Mouse (Mus musculus): ENCODE data around the gene Tnpo2. TPM values are rescaled to one million over a fixed set of nuclear protein-coding genes. Genes with fewer than 3 reads are reported as not detected.
A peak's percentile ranks its signal among the peaks of the same experiment; 100 is the strongest.

Tnpo2 gene
- total RNA-seq, 2 experiments from 2014 or later, result 76.4 to 88.2 TPM

- DNase-seq, result peak; percentile 97 to 98
Observed at GRCm38 (mm10) chr8:85026670-85027515, 9.8 kb upstream of the Tnpo2 start, which contains the start of gene Trir. Gene Trir, plus strand, starts transcription at chr8:85026823.

DNA sequence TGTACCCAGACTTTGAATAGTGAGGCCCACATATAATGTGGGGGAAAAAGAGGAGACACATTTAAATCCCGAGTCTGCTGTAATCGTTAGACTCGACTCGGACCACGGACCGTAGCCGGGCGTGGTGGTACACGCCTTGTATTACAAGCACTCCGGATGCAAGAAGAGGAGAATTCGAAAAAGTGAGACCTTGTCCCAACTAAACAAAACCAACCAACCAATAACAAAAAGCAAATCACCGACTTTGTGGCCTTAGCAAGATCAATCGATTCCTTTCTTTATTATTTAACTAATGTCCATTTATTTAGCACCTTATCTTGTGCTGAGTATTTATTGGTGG is 9.2 kb upstream of the Tnpo2 start:
- DNase-seq, result no peak

GRCm38 (mm10) chr8:85027922-85028321 is 8.8 kb upstream of the Tnpo2 start:
- no peak for DNase-seq

- DNase-seq, result no peak
Observed at GRCm38 (mm10) chr8:85029271-85029670, 7.4 kb upstream of the Tnpo2 start.

DNA sequence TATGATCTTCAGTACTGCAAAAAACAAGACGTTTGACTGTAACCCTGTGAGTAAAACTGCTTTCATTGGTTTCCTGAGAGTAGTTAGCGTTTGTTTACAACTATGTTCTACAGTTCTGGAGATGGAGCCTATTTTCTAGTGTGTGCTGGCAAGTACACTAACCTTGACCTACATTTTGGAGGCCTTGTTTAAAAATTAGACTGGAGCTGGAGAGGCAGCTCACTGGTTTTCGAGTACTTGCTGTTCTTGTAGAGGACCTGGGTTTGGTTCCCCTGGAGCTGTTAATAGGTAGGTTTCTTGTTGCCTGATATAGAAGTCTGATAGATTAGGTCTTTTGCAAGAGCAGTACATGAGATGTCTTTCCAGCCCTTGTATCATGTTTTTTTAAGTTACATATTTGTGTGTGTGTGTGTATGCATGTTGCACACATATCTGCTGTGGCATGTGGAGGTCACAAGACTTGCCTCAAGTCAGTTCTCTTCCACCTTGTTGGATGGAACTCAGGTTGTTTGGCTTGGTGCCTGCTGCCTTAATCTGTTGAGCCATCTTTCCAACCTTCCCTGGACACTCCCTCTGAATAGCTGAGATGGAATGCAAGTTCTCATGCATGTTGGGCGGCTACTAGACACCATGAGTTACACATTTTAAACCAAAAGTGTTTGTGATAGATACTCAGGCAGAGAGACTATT is 3.9 kb upstream of the Tnpo2 start:
- DNase-seq, result no peak

DNA sequence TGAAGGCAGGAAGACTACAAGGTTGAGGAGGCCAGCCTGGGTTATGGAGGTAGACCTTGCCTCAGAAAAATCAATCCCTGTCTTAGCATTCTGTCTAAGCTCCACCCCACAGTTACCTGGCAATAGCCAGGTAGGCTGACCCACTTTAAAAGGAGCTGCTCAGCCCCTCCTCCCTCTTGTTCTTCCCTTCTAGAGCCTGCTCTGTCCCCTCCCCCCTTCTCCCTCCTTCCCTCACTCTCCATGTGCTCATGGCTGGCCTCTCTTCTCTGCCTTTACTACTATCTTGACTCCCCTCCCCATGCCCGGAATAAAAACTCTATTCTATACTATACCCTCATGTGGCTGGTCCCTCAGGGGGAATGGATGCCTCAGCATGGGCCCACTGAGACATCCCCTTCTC is 2.8 kb upstream of the Tnpo2 start:
- DNase-seq, result no peak

DNA sequence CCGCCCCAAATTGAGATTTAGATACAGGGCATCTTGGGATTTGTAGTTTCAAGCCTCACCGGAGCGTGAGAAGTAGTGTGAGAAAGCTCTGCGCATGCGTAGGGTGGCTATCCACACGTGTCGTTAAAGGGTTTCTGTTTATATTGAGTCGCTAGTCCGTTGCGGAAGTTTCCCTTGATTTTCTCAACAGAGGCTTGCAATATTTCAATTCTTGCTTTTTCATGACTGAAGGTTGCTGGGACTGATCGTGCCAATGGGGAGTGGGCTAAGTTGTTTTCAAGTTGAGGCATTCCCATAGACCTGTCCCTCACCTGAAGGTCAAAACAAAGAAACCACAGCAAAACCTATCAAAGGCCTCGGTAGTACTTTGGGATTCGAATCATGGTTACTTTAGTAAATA is 2.0 kb upstream of the Tnpo2 start:
- peak; percentile 83 to 86 for DNase-seq

DNA sequence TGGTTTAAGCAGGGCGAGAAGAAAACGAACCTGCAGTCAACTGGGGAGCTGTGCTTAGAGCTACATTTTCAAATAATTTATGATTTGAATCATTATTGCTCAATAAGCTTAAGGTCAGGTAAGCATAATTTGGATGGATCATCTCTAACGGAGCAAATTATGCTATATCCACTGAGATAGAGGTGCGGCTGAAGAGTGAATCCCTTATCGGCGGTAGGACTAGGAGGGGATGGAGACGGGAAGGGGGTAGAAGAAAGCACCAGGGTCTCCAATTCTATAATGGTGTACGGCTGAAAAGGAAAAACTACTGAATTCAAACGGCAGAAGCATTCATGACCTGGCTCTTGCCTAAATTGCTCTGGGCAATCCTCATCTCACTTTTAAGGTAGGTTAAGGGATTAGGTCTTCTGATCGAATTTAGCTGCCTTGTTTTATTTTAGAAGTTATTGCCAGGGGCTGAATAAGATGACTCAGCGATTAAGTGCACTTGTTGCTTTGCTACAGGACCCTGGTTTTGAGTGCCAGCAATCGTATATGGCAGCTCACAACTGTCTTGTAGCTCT is 1.5 kb upstream of the Tnpo2 start:
- DNase-seq, result no peak

DNA sequence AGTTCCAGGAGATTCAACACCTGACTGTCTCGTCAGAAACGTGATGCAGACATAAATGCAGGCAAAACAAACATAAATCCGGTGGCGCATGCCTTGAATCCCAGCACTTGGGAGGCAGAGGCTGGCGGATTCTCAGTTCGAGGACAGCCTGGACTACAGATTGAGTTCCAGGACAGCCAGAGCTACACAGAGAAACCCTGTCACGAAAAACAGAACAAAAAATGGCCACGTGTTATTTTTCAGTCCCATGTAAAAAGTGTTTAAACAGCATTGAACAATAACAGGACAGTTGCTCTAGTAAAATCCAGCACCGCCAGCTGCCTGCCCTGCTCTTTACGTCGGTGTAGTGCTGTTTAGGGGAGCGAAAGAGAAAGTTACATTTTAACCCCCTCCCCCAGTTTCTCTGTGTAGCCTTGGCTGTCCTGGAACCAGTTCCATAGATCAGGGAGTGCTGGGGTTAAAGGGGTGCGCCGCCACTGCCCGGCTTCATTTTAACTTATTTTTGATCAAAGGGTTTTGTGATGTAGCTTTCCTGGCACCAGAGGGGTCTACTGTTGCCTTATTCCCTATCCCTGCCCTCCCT is 896 bp upstream of the Tnpo2 start:
- peak; percentile 31 to 35 for DNase-seq

DNA sequence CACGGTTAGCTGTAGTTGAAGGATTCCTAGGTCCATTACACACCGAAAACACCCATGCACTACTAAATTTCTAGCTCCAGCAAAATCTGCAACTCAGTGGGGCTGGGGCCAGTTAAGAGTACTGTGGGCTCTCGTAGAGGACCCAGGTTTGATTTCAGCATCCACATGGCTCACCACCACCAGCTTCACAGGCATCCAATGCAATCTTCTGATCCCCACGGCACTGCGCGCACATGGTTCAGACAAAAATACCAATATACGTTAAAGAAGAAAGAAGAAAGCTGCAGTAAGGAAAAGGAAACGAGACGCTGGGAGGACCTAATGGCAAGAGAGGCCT is 366 bp upstream of the Tnpo2 start:
- DNase-seq, result no peak

- DNase-seq, result no peak
Observed at GRCm38 (mm10) chr8:85037366-85037680, 608 bp downstream of the Tnpo2 start.

DNA sequence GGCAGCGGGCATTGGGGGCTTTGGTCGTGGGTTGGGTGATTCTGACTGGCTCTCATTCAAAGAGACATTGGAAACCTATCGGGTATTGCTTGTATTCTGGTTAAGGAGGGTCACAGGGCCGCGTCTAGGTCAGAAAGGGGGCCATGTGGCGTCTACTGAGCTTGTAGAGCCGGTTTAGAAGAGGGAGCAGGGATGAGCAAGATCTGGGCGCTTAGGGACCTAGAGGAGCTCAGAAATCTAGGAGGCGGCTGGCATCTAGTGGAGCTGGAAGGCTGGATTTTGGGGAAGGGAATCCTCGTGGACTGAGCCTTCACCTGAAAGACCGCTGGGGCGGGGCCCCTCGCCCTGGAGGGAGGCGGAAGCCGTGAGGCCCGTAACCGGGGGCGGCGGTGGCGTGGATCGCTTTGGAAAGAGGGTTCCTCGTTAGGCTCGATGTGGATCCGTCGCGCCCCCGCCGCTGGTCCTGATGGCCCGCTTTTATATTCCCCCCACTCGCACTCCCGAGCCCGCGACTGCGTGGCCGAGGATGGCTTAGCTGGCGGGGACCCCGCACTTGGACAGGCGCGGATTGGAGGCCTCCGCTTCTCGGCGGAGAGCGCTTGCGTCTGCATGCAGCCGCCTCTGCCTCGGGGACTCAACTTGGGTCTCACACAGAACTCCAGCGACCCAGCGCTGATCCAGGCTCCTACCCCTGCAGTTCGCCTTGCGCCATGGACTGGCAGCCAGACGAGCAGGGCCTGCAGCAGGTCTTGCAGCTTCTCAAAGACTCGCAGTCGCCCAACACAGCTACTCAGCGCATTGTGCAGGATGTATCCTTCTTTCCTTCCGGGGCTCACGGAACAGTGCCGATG is 1.2 kb downstream of the Tnpo2 start:
- peak; percentile 64 to 70 for DNase-seq

- DNase-seq, result no peak
Observed at GRCm38 (mm10) chr8:85043619-85044018, 6.9 kb downstream of the Tnpo2 start.

DNA sequence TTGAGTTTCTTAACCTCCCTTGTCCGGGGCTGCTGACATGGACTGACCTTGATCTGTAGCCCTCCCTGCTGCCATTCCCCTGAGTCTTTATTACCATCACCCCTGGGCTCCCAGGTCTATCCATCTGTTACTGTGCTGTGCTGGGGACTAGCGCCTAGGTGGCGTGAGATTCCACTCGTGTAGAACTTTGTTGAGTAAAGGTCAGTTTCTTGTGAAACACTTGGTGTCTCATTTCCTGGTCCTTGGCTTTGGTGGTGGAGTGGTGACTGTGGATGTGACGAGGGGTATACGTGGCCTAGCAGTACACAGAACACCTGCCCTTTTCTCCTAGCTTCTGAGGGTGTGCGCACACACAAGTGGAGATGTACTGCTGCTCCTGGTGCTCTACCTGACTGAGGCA is 20.7 kb downstream of the Tnpo2 start:
- peak in 1 of 2 experiments; percentile 36 for DNase-seq

DNA sequence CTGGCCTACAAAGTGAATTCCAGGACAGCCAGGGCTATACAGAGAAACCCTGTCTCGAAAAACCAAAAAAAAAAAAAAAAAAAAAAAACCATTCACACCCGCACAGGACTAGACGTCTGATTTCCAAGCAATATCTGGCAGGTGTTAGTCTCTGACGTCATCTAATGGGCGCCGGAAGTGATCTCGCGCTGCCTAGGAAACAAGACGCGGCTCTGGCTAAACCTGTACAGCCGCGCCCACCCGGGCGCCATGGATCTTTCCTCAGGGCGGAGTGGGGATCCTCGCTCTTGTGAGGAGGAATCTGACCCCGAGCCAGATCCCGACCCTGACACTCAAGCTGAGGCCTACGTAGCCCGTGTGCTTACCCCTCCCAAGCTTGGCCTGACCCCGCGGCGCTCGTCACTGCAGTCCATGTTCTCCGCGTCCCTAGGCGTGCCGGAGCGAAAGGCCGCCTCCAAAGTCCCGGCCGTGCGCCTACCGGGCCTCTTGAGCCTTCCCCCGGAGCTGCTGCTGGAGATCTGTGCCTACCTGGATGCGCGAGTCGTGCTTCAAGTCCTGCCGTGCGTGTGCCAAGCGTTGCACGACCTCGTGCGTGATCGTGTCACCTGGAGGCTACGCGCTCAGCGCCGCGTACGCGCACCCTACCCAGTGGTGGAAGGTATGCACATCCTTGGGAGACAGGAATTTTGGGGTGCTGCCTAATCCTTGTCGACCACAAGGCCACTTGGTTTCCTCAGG is 23.3 kb downstream of the Tnpo2 start, which contains the start of gene Fbxw9:
Gene Fbxw9 (plus strand): TSS at position 177 of the 738 bp plus-strand sequence.
- DNase-seq, result peak; percentile 89 to 91

- no peak for DNase-seq
Observed at GRCm38 (mm10) chr8:85062603-85063002, 25.9 kb downstream of the Tnpo2 start.

DNA sequence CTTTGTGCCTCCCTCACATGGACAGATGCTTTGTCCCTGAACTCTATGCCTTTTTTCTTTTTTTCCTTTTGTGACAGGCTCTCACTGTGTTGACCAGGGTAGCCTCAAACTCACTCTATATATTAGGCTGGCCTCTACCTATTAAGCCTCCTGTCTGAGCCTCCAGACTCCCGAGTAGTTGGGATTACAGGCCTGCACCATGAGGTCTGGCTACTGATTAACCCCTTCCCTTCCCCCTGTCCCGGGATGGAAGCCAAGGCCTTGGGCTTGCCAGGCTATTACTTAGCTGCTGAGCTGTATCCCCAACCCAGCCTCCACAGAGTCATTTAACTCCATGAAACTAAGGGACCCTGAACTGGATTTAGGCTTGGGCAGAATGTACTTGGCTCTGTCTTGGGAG is 28.5 kb downstream of the Tnpo2 start:
- DNase-seq, result no peak

GRCm38 (mm10) chr8:85067155-85067554 is 30.4 kb downstream of the Tnpo2 start:
- no peak for DNase-seq

DNA sequence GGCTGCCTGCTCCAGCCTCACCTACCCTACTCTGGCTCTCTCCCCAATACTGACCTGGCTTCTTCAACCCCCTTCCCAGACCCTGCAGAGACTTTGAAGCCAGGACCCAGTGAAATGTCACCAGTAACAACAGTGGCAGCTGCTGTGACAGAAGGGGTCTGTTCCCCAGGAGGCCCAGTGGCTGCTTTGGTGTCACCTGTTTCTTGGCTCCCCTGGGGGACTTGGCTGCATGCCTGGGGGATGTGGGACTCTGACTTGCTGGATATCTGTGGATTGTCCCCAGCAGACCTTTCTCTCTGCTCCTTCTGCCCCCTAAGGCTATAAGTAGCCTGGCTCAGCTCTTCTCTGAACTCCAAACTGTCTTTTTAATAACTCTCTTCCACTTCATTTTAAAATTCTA is 31.3 kb downstream of the Tnpo2 start, which contains the start of gene Gm5741:
Gene Gm5741 (minus strand): TSS at position 1 of the 400 bp plus-strand sequence.
- no peak for DNase-seq

- no peak for DNase-seq
Observed at GRCm38 (mm10) chr8:85071041-85071440, 34.3 kb downstream of the Tnpo2 start.
